Mouse (Mus musculus): ENCODE measurements at regions not wholly inside any gene's neighbourhood (a gene's known extent, or its start where the extent isn't known, plus 50 kb on each side); places are given as distances from the start of the nearest gene placed in this dataset.

GRCm38 (mm10) chr4:83957217-83957692 lies 431.9 kb downstream of the Ccdc171 start:
- in situ Hi-C loops (cut with MboI; ENCODE audit: low pct_ligation_motif_present, low pct_unique_long_range_greater_than_20kb, low sequenced_read_pairs) (no loop called here), dilution Hi-C loops (cut with MboI; ENCODE audit: extremely low pct_ligation_motif_present, extremely low pct_unique_long_range_greater_than_20kb, low sequenced_read_pairs) (no loop called here)
- Histone ChIP-seq H3K27ac (ENCODE audit: insufficient read depth, low read depth) (no peak overlapping the region), H3K9me3 (replicated peaks; ENCODE audit: low read length) (peaks cover 22% of the 10 kb centered on the region), H3K4me1 (ENCODE audit: control insufficient read depth in 1 of 2, insufficient read depth in 2 of 2) (no peaks in the 10 kb centered on the region), H3K79me2 (replicated peaks; ENCODE audit: control insufficient read depth, extremely low read depth, insufficient read depth, poor library complexity, severe bottlenecking) (no peaks in the 10 kb centered on the region), H3K9ac (ENCODE audit: insufficient read depth, low read depth) (no peak overlapping the region), H3K4me3 (replicated peaks in 1 of 3; ENCODE audit: low read depth in 2 of 3, low read length in 2 of 3, poor library complexity in 1 of 3) (no peak overlapping the region), H3K27me3 (replicated peaks) (no peaks in the 10 kb centered on the region), H3K36me3 (replicated peaks in 1 of 2; ENCODE audit: control insufficient read depth in 1 of 2, insufficient read depth in 1 of 2, low read length in 1 of 2) (no peaks in the 10 kb centered on the region), H3K4me2 (ENCODE audit: insufficient read depth, low read depth, poor library complexity, severe bottlenecking) (no peak overlapping the region)
- no peak for DNase-seq (ENCODE audit: extremely low read depth)
- TF ChIP-seq PAX5 (IDR thresholded peaks at IDR 0.05; ENCODE audit: low read length): no peak

- no peak for TF ChIP-seq JUN (IDR thresholded peaks at IDR 0.05; ENCODE audit: insufficient read depth, low read depth, low read length)
- no peak for TF ChIP-seq TBP (conservative IDR thresholded peaks at IDR 0.05; ENCODE audit: low read depth, low read length)
- TF ChIP-seq MAZ (IDR thresholded peaks at IDR 0.05; ENCODE audit: low read depth, low read length): no peak
- no peak for TF ChIP-seq UBTF (IDR thresholded peaks at IDR 0.05; ENCODE audit: low read depth, low read length)
- TF ChIP-seq CTCF (conservative IDR thresholded peaks at IDR 0.05 in 1 of 2, IDR thresholded peaks at IDR 0.05 in 1 of 2; ENCODE audit: low read depth in 2 of 2, low read length in 2 of 2): no peak
- no peak for TF ChIP-seq MAFK (IDR thresholded peaks at IDR 0.05; ENCODE audit: insufficient replicate concordance, low read length)
- no peak for TF ChIP-seq SIN3A (IDR thresholded peaks at IDR 0.05; ENCODE audit: low read length)
- TF ChIP-seq E2F4 (IDR thresholded peaks at IDR 0.05; ENCODE audit: insufficient replicate concordance, low read depth, low read length): no peak
- TF ChIP-seq EP300 (IDR thresholded peaks at IDR 0.05; ENCODE audit: low read length): no peak
- no peak for TF ChIP-seq KAT2A (IDR thresholded peaks at IDR 0.05; ENCODE audit: insufficient replicate concordance, low read length)
- TF ChIP-seq PAX5 (IDR thresholded peaks at IDR 0.05; ENCODE audit: low read length): no peak
- TF ChIP-seq NELFE (IDR thresholded peaks at IDR 0.05; ENCODE audit: low read depth, low read length): no peak
- TF ChIP-seq ZKSCAN1 (IDR thresholded peaks at IDR 0.05; ENCODE audit: borderline replicate concordance, low read depth, low read length): no peak
- no peak for TF ChIP-seq SMC3 (IDR thresholded peaks at IDR 0.05; ENCODE audit: low read depth, low read length)
- no peak for TF ChIP-seq JUND (conservative IDR thresholded peaks at IDR 0.05; ENCODE audit: low read depth, low read length)
- no peak for TF ChIP-seq MXI1 (IDR thresholded peaks at IDR 0.05; ENCODE audit: low read depth, low read length)
- no peak for TF ChIP-seq CHD2 (IDR thresholded peaks at IDR 0.05; ENCODE audit: low read length)
- TF ChIP-seq ETS1 (conservative IDR thresholded peaks at IDR 0.05; ENCODE audit: low read depth, low read length): no peak
- TF ChIP-seq MEF2A (IDR thresholded peaks at IDR 0.05; ENCODE audit: borderline replicate concordance, low read depth, low read length): no peak
- no peak for TF ChIP-seq NRF1 (IDR thresholded peaks at IDR 0.05; ENCODE audit: low read depth, low read length)
- Histone ChIP-seq H3K36me3 (replicated peaks in 1 of 2; ENCODE audit: control insufficient read depth in 1 of 2, insufficient read depth in 1 of 2, low read length in 1 of 2) (no peaks in the 10 kb centered on the region), H3K9ac (ENCODE audit: insufficient read depth, low read depth) (no peak overlapping the region), H3K4me2 (ENCODE audit: insufficient read depth, low read depth, poor library complexity, severe bottlenecking) (no peak overlapping the region), H3K27ac (ENCODE audit: insufficient read depth, low read depth) (no peak overlapping the region), H3K79me2 (replicated peaks; ENCODE audit: control insufficient read depth, extremely low read depth, insufficient read depth, poor library complexity, severe bottlenecking) (no peaks in the 10 kb centered on the region), H3K27me3 (replicated peaks) (no peaks in the 10 kb centered on the region), H3K9me3 (replicated peaks; ENCODE audit: low read length) (peaks cover 8% of the 10 kb centered on the region), H3K4me1 (ENCODE audit: control insufficient read depth in 1 of 2, insufficient read depth in 2 of 2) (no peaks in the 10 kb centered on the region), H3K4me3 (replicated peaks in 1 of 3; ENCODE audit: low read depth in 2 of 3, low read length in 2 of 3, poor library complexity in 1 of 3) (no peak overlapping the region)
- no peak for DNase-seq (ENCODE audit: extremely low read depth)
- dilution Hi-C loops (cut with MboI; ENCODE audit: extremely low pct_ligation_motif_present, extremely low pct_unique_long_range_greater_than_20kb, low sequenced_read_pairs) (no loop called here), in situ Hi-C loops (cut with MboI; ENCODE audit: low pct_ligation_motif_present, low pct_unique_long_range_greater_than_20kb, low sequenced_read_pairs) (no loop called here)
Measured at GRCm38 (mm10) chr4:83966898-83967297, 441.6 kb downstream of the Ccdc171 start.
